Comparison of ENCODE assay signal across 9 mouse cellular contexts in the genomic region with DNA sequence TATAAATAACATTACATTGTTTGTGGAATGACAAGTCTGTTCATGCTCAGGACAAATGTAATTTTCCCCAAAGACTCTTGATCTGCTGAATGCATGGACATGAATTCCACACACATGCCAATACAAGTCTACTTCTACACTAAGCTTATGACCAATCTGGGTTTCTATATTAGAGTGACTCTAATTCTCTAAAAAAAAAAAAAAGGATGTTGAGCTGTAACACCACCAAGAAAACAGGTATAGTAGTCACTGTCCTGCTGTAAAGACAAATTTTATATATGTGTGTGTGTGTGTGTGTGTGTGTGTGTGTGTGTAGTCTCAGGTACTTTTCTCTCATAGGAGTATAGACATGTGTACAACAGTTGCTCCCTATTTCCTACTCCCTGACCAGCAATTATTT. TPM values are rescaled to one million over a fixed set of nuclear protein-coding genes. Genes with fewer than 3 reads are reported as not detected.
DNase-seq lines count a peak whose midpoint lies in the region; ATAC-seq and TF ChIP-seq lines count a peak whose summit lies in the region.
"Had no signal": no experiment of that assay in that cellular context is flagged by ENCODE, and none has a peak within 500 bp of the region (broad histone marks: within the 10 kb centered on the region; RNA-seq: fewer than 3 reads in every experiment).

No protein-coding gene starts in this region.

- H3K27me3 ChIP-seq in liver, embryonic 11.5 days (replicated peaks; ENCODE audit: control insufficient read depth, insufficient read depth, low read length), result no peaks in the 10 kb centered on the region
- H3K27me3 ChIP-seq in forebrain, postnatal 0 days (ENCODE audit: insufficient read depth, low read length), result no peaks in the 10 kb centered on the region
- H3K27me3 ChIP-seq in liver, embryonic 13.5 days, result no peaks in the 10 kb centered on the region
- H3K27me3 ChIP-seq in stomach, embryonic 15.5 days (replicated peaks), result no peaks in the 10 kb centered on the region

- H3K4me1 ChIP-seq in liver, embryonic 11.5 days (replicated peaks; ENCODE audit: control insufficient read depth, insufficient read depth, low read length), result peaks cover 3% of the 10 kb centered on the region; the same call in 1 of the 2 replicates
- peaks cover 5% of the 10 kb centered on the region; the same call in 1 of the 2 replicates for H3K4me1 ChIP-seq in forebrain, postnatal 0 days (ENCODE audit: insufficient read depth)
- peaks cover 32% of the 10 kb centered on the region for H3K4me1 ChIP-seq in liver, embryonic 13.5 days (replicated peaks)
- peaks cover 3% of the 10 kb centered on the region; the same call in 1 of the 2 replicates for H3K4me1 ChIP-seq in stomach, embryonic 15.5 days

- no peak for ATAC-seq in liver, embryonic 11.5 days (replicated peaks; ENCODE audit: low FRiP score)
- no peak for ATAC-seq in forebrain, postnatal 0 days
- no peak for ATAC-seq in liver, embryonic 13.5 days (ENCODE audit: low read depth)
- no peak for ATAC-seq in stomach, embryonic 15.5 days (ENCODE audit: insufficient read depth, low FRiP score, low read depth)

- no peak overlapping the region for H3K27ac ChIP-seq in liver, embryonic 11.5 days (ENCODE audit: low read depth, low read length)
- H3K27ac ChIP-seq in forebrain, postnatal 0 days (ENCODE audit: low read depth, low read length), result no peak overlapping the region
- peak overlapping the region; percentile 92 for H3K27ac ChIP-seq in liver, embryonic 13.5 days
- no peak overlapping the region for H3K27ac ChIP-seq in stomach, embryonic 15.5 days

- TF ChIP-seq CTCF in forebrain, postnatal 0 days (IDR thresholded peaks at IDR 0.05; ENCODE audit: low read depth), result no peak

- DNase-seq in liver, embryonic 11.5 days (ENCODE audit: low spot score), result no peak
- no peak for DNase-seq in liver
- no peak for DNase-seq in forebrain, postnatal 0 days
- DNase-seq in liver, embryonic 13.5 days, result no peak
- no peak for DNase-seq in retina, embryonic 14.5 days (ENCODE audit: low spot score)
- no peak for DNase-seq in kidney, postnatal 36 days
- no peak for DNase-seq in lung, postnatal 4 days
- DNase-seq: layer of hippocampus, adult 9-11 months had no signal

- H3K9ac ChIP-seq in liver, embryonic 11.5 days (ENCODE audit: low read depth, low read length), result peak overlapping the region; percentile 97
- H3K9ac ChIP-seq in forebrain, postnatal 0 days, result no peak overlapping the region
- peak overlapping the region; percentile 96 for H3K9ac ChIP-seq in liver, embryonic 13.5 days
- H3K9ac ChIP-seq in stomach, embryonic 15.5 days, result no peak overlapping the region

- H3K4me3 ChIP-seq in liver, embryonic 11.5 days (ENCODE audit: low read depth, low read length), result peak overlapping the region; percentile 80
- H3K4me3 ChIP-seq in forebrain, postnatal 0 days (ENCODE audit: low read depth, low read length), result no peak overlapping the region
- peak overlapping the region; percentile 88 for H3K4me3 ChIP-seq in liver, embryonic 13.5 days (replicated peaks)
- peak overlapping the region; percentile 80; the same call in 1 of the 2 replicates for H3K4me3 ChIP-seq in stomach, embryonic 15.5 days (replicated peaks)

- peaks cover 15% of the 10 kb centered on the region for H3K36me3 ChIP-seq in liver, embryonic 11.5 days (ENCODE audit: control insufficient read depth, insufficient read depth, low read length)
- H3K36me3 ChIP-seq in forebrain, postnatal 0 days (ENCODE audit: insufficient read depth), result no peaks in the 10 kb centered on the region
- peaks cover 37% of the 10 kb centered on the region for H3K36me3 ChIP-seq in liver, embryonic 13.5 days
- H3K36me3 ChIP-seq in stomach, embryonic 15.5 days, result peaks cover 9% of the 10 kb centered on the region

- H3K4me2 ChIP-seq in liver, embryonic 11.5 days, result peak overlapping the region; percentile 93
- H3K4me2 ChIP-seq in forebrain, postnatal 0 days (ENCODE audit: low read depth), result peak overlapping the region; percentile 76; the same call in 1 of the 2 replicates
- H3K4me2 ChIP-seq in liver, embryonic 13.5 days, result peak overlapping the region; percentile 80
- peak overlapping the region; percentile 78 for H3K4me2 ChIP-seq in stomach, embryonic 15.5 days

- no peaks in the 10 kb centered on the region; the same call in 1 of the 2 replicates for H3K9me3 ChIP-seq in liver, embryonic 11.5 days (ENCODE audit: control insufficient read depth, low read length)
- H3K9me3 ChIP-seq in forebrain, postnatal 0 days (ENCODE audit: low read length), result no peaks in the 10 kb centered on the region
- peaks cover 7% of the 10 kb centered on the region; the same call in 1 of the 2 replicates for H3K9me3 ChIP-seq in liver, embryonic 13.5 days (replicated peaks)
- H3K9me3 ChIP-seq in stomach, embryonic 15.5 days, result no peaks in the 10 kb centered on the region

RNA-seq across cellular contexts. Expression of gene Rbl1, which starts 1.3 kb away (rescaled TPM):
- 29.2 and 33.7 TPM in 2 replicates for polyA plus RNA-seq in liver, embryonic 11.5 days (2014; fragmentation: Nextera tagmentation; extraction: Ambion mirVana)
- total RNA-seq in forebrain, postnatal 0 days (2014; rRNA removed), result 5.9 and 10.4 TPM in 2 replicates
- polyA plus RNA-seq in forebrain, postnatal 0 days (2015; fragmentation: Nextera tagmentation; extraction: Ambion mirVana), result 3.1 and 4.2 TPM in 2 replicates
- 20.9 and 27.4 TPM in 2 replicates for polyA plus RNA-seq in liver, embryonic 13.5 days (2015; fragmentation: Nextera tagmentation; extraction: Ambion mirVana)
- 22.3 and 26.6 TPM in 2 replicates for polyA plus RNA-seq in stomach, embryonic 15.5 days (2015; fragmentation: Nextera tagmentation; extraction: Ambion mirVana)

Comparison
In these comparisons a context has a peak if more than half of its experiments do, and no peak if none do; other contexts are left out.
1. H3K9ac ChIP-seq: peak in liver, embryonic 11.5 days (single experiment) and liver, embryonic 13.5 days (single experiment); none in forebrain, postnatal 0 days (single experiment) and stomach, embryonic 15.5 days (single experiment).
2. Peak in every context shown above with its lines, with median percentiles within 50 percentile points of each other: H3K4me2 ChIP-seq.